In genomic region chr8:117772597-117772996, GRCm38 (mm10) we compare ENCODE assay signal across 9 mouse cellular contexts. TPM values are rescaled to one million over a fixed set of nuclear protein-coding genes. Genes with fewer than 3 reads are reported as not detected.
A peak's percentile ranks its signal among the peaks of the same experiment; 100 is the strongest.
DNase-seq lines count a peak whose midpoint lies in the region; ATAC-seq and TF ChIP-seq lines count a peak whose summit lies in the region.
"Had no signal": no experiment of that assay in that cellular context is flagged by ENCODE, and none has a peak within 500 bp of the region (broad histone marks: within the 10 kb centered on the region; RNA-seq: fewer than 3 reads in every experiment).

No protein-coding gene starts in this region.

- H3K9ac ChIP-seq in lung, embryonic 14.5 days = no peak overlapping the region
- no peak overlapping the region for H3K9ac ChIP-seq in MEL (ENCODE audit: control insufficient read depth, low read depth, low read length, poor library complexity, severe bottlenecking)

- H3K9me3 ChIP-seq in lung, embryonic 14.5 days (ENCODE audit: low read depth, low read length) = no peaks in the 10 kb centered on the region
- H3K9me3 ChIP-seq in MEL (replicated peaks; ENCODE audit: insufficient read depth, low read length) = no peaks in the 10 kb centered on the region

- H3K27ac ChIP-seq in lung, embryonic 14.5 days (ENCODE audit: low read depth) = no peak overlapping the region
- no peak overlapping the region for H3K27ac ChIP-seq in MEL (ENCODE audit: control insufficient read depth, low read depth, low read length)
- H3K27ac ChIP-seq: heart, adult 2 months had no signal

- H3K4me2 ChIP-seq in lung, embryonic 14.5 days = no peak overlapping the region

- no peak overlapping the region for H3K4me3 ChIP-seq in lung, embryonic 14.5 days (ENCODE audit: low read depth, low read length)
- H3K4me3 ChIP-seq in MEL (ENCODE audit: control insufficient read depth in 1 of 2, insufficient read depth in 1 of 2, low read depth in 2 of 2, low read length in 2 of 2) = no peak overlapping the region
- H3K4me3 ChIP-seq: heart, adult 2 months had no signal

- 48% methylated on average over 2 of the region's 2 CpGs for WGBS in lung, embryonic 14.5 days

- no peaks in the 10 kb centered on the region for H3K79me2 ChIP-seq in MEL (ENCODE audit: control insufficient read depth, insufficient read depth, low read length, poor library complexity)

- H3K36me3 ChIP-seq in lung, embryonic 14.5 days (ENCODE audit: insufficient read depth) = no peaks in the 10 kb centered on the region
- 0 out of 4 replicates have a peak, but pooled peaks cover 0 to 5% of the 10 kb centered on the region in 2 experiments for H3K36me3 ChIP-seq in MEL (ENCODE audit: control insufficient read depth in 1 of 2, insufficient read depth in 2 of 2, low read length in 2 of 2)
- no peaks in the 10 kb centered on the region for H3K36me3 ChIP-seq in splenic B cell, adult 2 months (ENCODE audit: control insufficient read depth, insufficient read depth, low read length, poor library complexity, severe bottlenecking)

- H3K27me3 ChIP-seq in lung, embryonic 14.5 days (ENCODE audit: insufficient read depth, low read length) = no peaks in the 10 kb centered on the region
- H3K27me3 ChIP-seq in MEL (ENCODE audit: control insufficient read depth in 1 of 2, insufficient read depth in 2 of 2, low read length in 2 of 2) = peaks cover 0 to 2% of the 10 kb centered on the region in 2 experiments; a peak in 2 of 4 replicates
- H3K27me3 ChIP-seq in splenic B cell, adult 2 months (ENCODE audit: control insufficient read depth, insufficient read depth, low read length, poor library complexity, severe bottlenecking) = no peaks in the 10 kb centered on the region

- DNase-seq in lung, embryonic 14.5 days = no peak
- DNase-seq in lung, adult 18-20 months = no peak
- DNase-seq in MEL (ENCODE audit: low read depth, low spot score) = peak; percentile 47
- peak; percentile 8 for DNase-seq in splenic B cell, adult 2 months (ENCODE audit: low read depth, low spot score)
- no peak for DNase-seq in cerebellum, postnatal 10 days
- DNase-seq in gastrocnemius, postnatal 14 days = no peak
- DNase-seq: heart, adult 2 months had no signal

- no peak for ATAC-seq in lung, embryonic 14.5 days (ENCODE audit: insufficient read depth)
- ATAC-seq in inflammation-experienced regulatory T-cells, adult 6 months = peak; percentile 80
- ATAC-seq in erythroblast, adult 5-6 weeks (replicated peaks; ENCODE audit: low FRiP score, poor library complexity, severe bottlenecking) = no peak

- no peak for TF ChIP-seq EP300 in MEL (IDR thresholded peaks at IDR 0.05; ENCODE audit: low read depth in 1 of 2, low read length in 2 of 2)

- peak; percentile 36 for TF ChIP-seq RAD21 in MEL (IDR thresholded peaks at IDR 0.05; ENCODE audit: low read depth, low read length)

- intact Hi-C loops in gastrocnemius, postnatal 14 days (cut with DNase I; ENCODE audit: low total_unique reads) = loop anchor here (5.0 kb wide), 1 partner anchor 90 kb away; no protein-coding TSS in a partner anchor

- 0 out of 2 replicates have a peak, but pooled peaks have one; percentile 17 for TF ChIP-seq CTCF in lung, embryonic 14.5 days (IDR thresholded peaks at IDR 0.05; ENCODE audit: low read depth)
- peak in 2 of 3 experiments; percentile 15 to 47; a peak in 3 of 6 replicates for TF ChIP-seq CTCF in MEL (IDR thresholded peaks at IDR 0.05 in 2 of 3, conservative IDR thresholded peaks at IDR 0.05 in 1 of 3; ENCODE audit: control insufficient read depth in 1 of 3, insufficient read depth in 1 of 3, low read depth in 2 of 3, low read length in 3 of 3, poor library complexity in 1 of 3, severe bottlenecking in 1 of 3)

- TF ChIP-seq POLR2A in MEL (IDR thresholded peaks at IDR 0.05; ENCODE audit: control insufficient read depth in 1 of 2, insufficient read depth in 1 of 2, low read depth in 1 of 2, low read length in 2 of 2, poor library complexity in 1 of 2) = no peak

- H3K4me1 ChIP-seq in lung, embryonic 14.5 days (ENCODE audit: insufficient read depth) = no peaks in the 10 kb centered on the region
- peaks cover 0 to 9% of the 10 kb centered on the region in 2 experiments; a peak in 1 of 4 replicates for H3K4me1 ChIP-seq in MEL (ENCODE audit: control insufficient read depth in 1 of 2, insufficient read depth in 2 of 2, low read length in 2 of 2)

TF ChIP-seq in MEL, 35 proteins besides CTCF, POLR2A, EP300 and RAD21:
- peak; percentile 51 for TF ChIP-seq SMC3 (IDR thresholded peaks at IDR 0.05; ENCODE audit: low read depth, low read length)
- no peak for TF ChIP-seq BHLHE40 (IDR thresholded peaks at IDR 0.05; ENCODE audit: borderline replicate concordance, low read depth, low read length)
- TF ChIP-seq ZC3H11A (IDR thresholded peaks at IDR 0.05; ENCODE audit: low read depth, low read length) = 0 out of 2 replicates have a peak, but pooled peaks have one; percentile 7

RNA-seq across cellular contexts. Expression of gene Mphosph6, which starts 29.1 kb away (rescaled TPM):
- 60.9 and 61.3 TPM in 2 replicates for polyA plus RNA-seq in lung, embryonic 14.5 days (2014; fragmentation: Nextera tagmentation; extraction: Ambion mirVana)
- 54.5 and 67.8 TPM in 2 replicates for total RNA-seq in MEL (2012; rRNA removed)
- 10 to 100 TPM in 1 of 2 experiments, not detected in 1; 98.8 TPM for polyA plus RNA-seq in MEL (2012; ENCODE audit: insufficient read depth in 1 of 2, insufficient read length in 2 of 2, low read depth in 1 of 2, low replicate concordance in 2 of 2, missing spikeins in 1 of 2)
- 10 to 100 TPM; 59.7 to 87.8 (median 69.5) TPM for polyA plus RNA-seq in inflammation-experienced regulatory T-cells, adult 6 months (2017; shearing (Covaris generic))
- total RNA-seq in erythroblast, adult 5-6 weeks (2015; ENCODE audit: low replicate concordance) = 10.4 and 19.4 TPM in 2 replicates
- 3.5 and 6.3 TPM in 2 replicates for total RNA-seq in erythroblast, adult 5-6 weeks (2017; ENCODE audit: low replicate concordance)
- total RNA-seq in gastrocnemius, postnatal 14 days (2021) = 1 to 10 TPM; 6.6 to 8.8 TPM

Comparison
In these comparisons a context has a peak if more than half of its experiments do, and no peak if none do; other contexts are left out.
1. DNase-seq: peak in MEL (single experiment) and splenic B cell, adult 2 months (single experiment); none in lung, embryonic 14.5 days (single experiment), lung, adult 18-20 months (0 of 2), cerebellum, postnatal 10 days (0 of 2) and gastrocnemius, postnatal 14 days (single experiment).